Mouse (Mus musculus) limb, embryonic 12.5 days (tissue): ENCODE measurements at regions not wholly inside any gene's neighbourhood (a gene's known extent, or its start where the extent isn't known, plus 50 kb on each side); places are given as distances from the start of the nearest gene placed in this dataset.

ENCODE experiments used
- ATAC-seq: fragments of 200-750 bp; cut with Nextera tagmentation; 2 replicates; pipeline ENCODE4 v1.8.0; 2017; ENCODE audit warnings: low read depth, moderate TSS enrichment; ENCODE audit not compliant: insufficient number of reproducible peaks, insufficient read depth, low FRiP score, low TSS enrichment
- H3K27ac ChIP-seq: fragments of 300-500 bp; sonication (generic); 2 replicates; pipeline ENCODE4 v1.5.1; 2016; ENCODE audit warnings: mild to moderate bottlenecking, moderate library complexity
- H3K27me3 ChIP-seq: fragments of 300-500 bp; sonication (generic); 2 replicates; pipeline ENCODE4 v1.6.1; 2016; ENCODE audit warnings: mild to moderate bottlenecking, moderate library complexity
- H3K36me3 ChIP-seq: fragments of 300-500 bp; sonication (generic); 2 replicates; pipeline ENCODE4 v1.6.1; 2016; ENCODE audit warnings: mild to moderate bottlenecking, moderate library complexity
- H3K4me1 ChIP-seq: fragments of 300-500 bp; sonication (generic); replicated peaks from 2 replicates; pipeline ENCODE4 v1.6.1; 2016
- H3K4me2 ChIP-seq: fragments of 300-500 bp; sonication (generic); 2 replicates; pipeline ENCODE4 v1.6.1; 2016; ENCODE audit warnings: mild to moderate bottlenecking, moderate library complexity
- H3K4me3 ChIP-seq: fragments of 300-500 bp; sonication (generic); replicated peaks from 2 replicates; pipeline ENCODE4 v1.5.1; 2016; ENCODE audit warnings: mild to moderate bottlenecking
- H3K9ac ChIP-seq: fragments of 300-500 bp; sonication (generic); replicated peaks from 2 replicates; pipeline ENCODE4 v1.6.1; 2016; ENCODE audit warnings: mild to moderate bottlenecking, moderate library complexity
- H3K9me3 ChIP-seq: fragments of 300-500 bp; sonication (generic); 2 replicates; pipeline ENCODE4 v1.6.1; 2016; ENCODE audit warnings: mild to moderate bottlenecking, moderate library complexity
- WGBS: fragments of 180-500 bp; shearing (Covaris S2); methylation state at CpG from one replicate; pipeline ENCODE4 v1.1.7; 2016; 5-methylcytosine and 5-hydroxymethylcytosine counted together

DNA sequence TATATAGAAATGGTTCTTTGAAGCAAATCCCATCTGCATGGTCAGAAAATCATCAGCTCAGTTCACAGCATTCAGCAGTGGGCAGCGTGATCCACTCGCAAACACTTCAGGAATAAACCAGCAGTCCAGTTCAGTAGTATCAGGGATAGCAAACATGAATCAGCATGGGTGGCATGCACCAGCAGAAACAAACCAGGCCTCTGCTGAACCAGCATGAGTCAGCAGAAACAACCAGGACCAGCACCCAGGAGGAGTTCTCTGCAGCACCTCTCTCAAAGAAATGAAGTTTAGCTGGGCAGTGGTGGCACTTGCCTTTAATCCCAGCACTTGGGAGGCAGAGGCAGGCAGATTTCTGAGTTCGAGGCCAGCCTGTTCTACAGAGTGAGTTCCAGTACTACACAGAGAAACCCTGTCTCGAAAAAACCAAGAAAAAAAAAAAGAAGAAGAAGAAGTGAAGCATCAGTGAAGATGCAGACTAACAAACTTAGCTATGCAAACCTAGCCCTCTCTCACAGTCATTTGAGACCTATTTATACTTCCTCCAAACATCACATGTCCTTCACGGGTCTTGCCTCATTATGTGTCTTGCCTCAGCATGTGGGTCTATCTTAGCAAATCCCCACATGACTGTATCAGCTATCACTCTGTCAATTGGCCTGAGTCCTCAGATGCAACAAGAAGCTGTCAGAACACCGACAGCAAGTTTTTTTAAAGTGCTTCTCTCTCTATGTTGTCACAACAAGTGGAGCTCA, 80.2 kb downstream of the Fthl17a start:
- Histone ChIP-seq H3K4me3 (no peak overlapping the region), H3K4me1 (no peaks in the 10 kb centered on the region), H3K27ac (no peak overlapping the region), H3K9me3 (no peaks in the 10 kb centered on the region), H3K4me2 (no peak overlapping the region), H3K27me3 (peaks cover 8% of the 10 kb centered on the region; the same call in 1 of the 2 replicates), H3K36me3 (no peaks in the 10 kb centered on the region), H3K9ac (no peak overlapping the region)
- 79% methylated on average over 6 of the region's 6 CpGs for WGBS
- no peak for ATAC-seq

DNA sequence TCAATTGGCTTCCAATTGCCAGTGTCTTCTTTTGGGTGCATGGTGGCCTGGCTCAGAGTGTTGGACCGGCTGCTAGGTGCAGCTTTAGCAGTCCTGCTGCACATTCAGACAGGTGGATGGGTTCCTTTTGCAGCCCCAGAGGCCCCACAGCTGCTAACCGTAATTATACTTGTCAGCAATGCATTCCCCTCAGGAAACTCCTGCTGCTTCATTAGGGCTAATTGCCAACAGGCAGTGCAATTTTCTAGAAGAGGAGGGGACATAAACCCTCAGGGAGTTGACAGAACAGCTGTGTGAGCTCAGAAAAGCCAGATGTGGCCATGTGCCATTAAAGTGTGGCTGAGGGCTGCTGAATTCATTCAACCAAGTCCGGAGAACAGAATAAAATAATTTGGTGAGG, 94.0 kb downstream of the Fthl17a start:
- Histone ChIP-seq H3K36me3 (no peaks in the 10 kb centered on the region), H3K9me3 (no peaks in the 10 kb centered on the region), H3K4me1 (no peaks in the 10 kb centered on the region), H3K4me2 (no peak overlapping the region), H3K27ac (no peak overlapping the region), H3K27me3 (no peaks in the 10 kb centered on the region), H3K9ac (no peak overlapping the region), H3K4me3 (no peak overlapping the region)
- ATAC-seq, result peak; percentile 56; the same call in 1 of the 2 replicates
- 20% methylated on average over 3 of the region's 3 CpGs for WGBS

DNA sequence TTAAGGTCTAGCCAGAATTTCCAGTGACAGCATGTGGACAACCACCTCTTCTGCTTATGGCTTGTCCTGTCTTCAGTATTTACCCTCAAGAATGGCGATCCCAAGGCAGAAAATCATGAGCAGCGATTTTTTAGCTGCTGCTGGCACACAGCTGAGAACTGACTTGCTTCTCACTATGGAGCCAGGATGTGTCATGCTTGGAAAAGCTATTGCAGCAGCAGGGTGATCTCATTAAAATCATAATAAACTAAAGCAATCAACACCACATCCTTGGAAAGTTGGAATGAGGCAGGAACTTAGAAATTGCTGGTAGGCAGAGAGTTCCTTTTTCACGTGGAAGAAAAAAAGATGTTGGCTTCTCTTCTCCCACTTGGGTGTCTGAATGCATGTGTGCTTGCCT, 125.8 kb downstream of the Fthl17a start:
- no peak for ATAC-seq
- H3K4me2 ChIP-seq, result no peak overlapping the region
- H3K4me1 ChIP-seq, result no peaks in the 10 kb centered on the region
- no peaks in the 10 kb centered on the region for H3K27me3 ChIP-seq
- WGBS, result 53% methylated on average over 3 of the region's 3 CpGs
- no peaks in the 10 kb centered on the region for H3K9me3 ChIP-seq
- H3K27ac ChIP-seq, result no peak overlapping the region
- no peak overlapping the region for H3K9ac ChIP-seq
- H3K36me3 ChIP-seq, result no peaks in the 10 kb centered on the region
- H3K4me3 ChIP-seq, result no peak overlapping the region

DNA sequence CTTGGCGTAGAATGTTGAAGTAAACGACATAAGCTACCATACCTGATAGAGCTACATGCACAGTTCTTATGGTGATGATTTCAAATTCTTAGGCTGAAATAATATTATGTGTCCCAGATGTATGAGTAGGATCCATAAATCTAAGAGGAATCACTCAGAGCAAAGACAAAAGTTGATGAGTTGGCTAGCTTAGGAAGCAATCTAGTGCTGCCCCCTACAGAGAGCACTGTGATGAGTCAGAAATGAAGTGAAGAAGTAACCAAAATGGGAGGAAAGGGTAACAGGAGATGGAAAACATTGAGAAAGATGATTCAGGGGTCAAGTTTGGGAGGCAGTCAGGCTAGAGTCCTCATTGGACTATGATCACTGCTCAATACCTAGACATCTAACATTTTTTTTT, 135.0 kb downstream of the Fthl17a start:
- 90% methylated on average over 2 of the region's 2 CpGs for WGBS
- no peak overlapping the region for H3K4me3 ChIP-seq
- H3K4me1 ChIP-seq, result no peaks in the 10 kb centered on the region
- H3K27me3 ChIP-seq, result no peaks in the 10 kb centered on the region
- no peak overlapping the region for H3K9ac ChIP-seq
- H3K9me3 ChIP-seq, result no peaks in the 10 kb centered on the region
- H3K27ac ChIP-seq, result no peak overlapping the region
- no peaks in the 10 kb centered on the region for H3K36me3 ChIP-seq
- no peak overlapping the region for H3K4me2 ChIP-seq
- ATAC-seq, result no peak
